Mouse (Mus musculus): ENCODE measurements around the gene Lnx2.

- TF ChIP-seq CTCF (IDR thresholded peaks at IDR 0.05; ENCODE audit: low read depth, low read length) (no peak), POLR2A (IDR thresholded peaks at IDR 0.05; ENCODE audit: extremely low read depth, insufficient read depth, low read length) (no peak)
Measured at GRCm38 (mm10) chr5:147043240-147043844, 33.0 kb downstream of the Lnx2 start.
